Mouse (Mus musculus) kidney, postnatal 0 days (tissue): ENCODE measurements around the gene Purb. TPM values are rescaled to one million over a fixed set of nuclear protein-coding genes. Genes with fewer than 3 reads are reported as not detected.

Experiments used
- ATAC-seq: fragments of 200-750 bp; cut with Nextera tagmentation; replicated peaks from 2 replicates; pipeline ENCODE4 v1.8.0; 2017; ENCODE audit warnings: low read depth, moderate number of reproducible peaks, moderate TSS enrichment, moderate library complexity; ENCODE audit not compliant: low FRiP score
- DNase-seq: peaks from one replicate; pipeline ENCODE4 v3.0.0-alpha.2; 2016; ENCODE audit warnings: low spot score
- H3K27ac ChIP-seq: fragments of 300-500 bp; sonication (generic); 2 replicates; pipeline ENCODE4 v1.5.1; 2014; ENCODE audit warnings: mild to moderate bottlenecking
- H3K27me3 ChIP-seq: fragments of 300-500 bp; sonication (generic); 2 replicates; pipeline ENCODE4 v1.6.1; 2014; ENCODE audit warnings: low read length, mixed read lengths; ENCODE audit not compliant: insufficient read depth
- H3K36me3 ChIP-seq: fragments of 300-500 bp; sonication (generic); 2 replicates; pipeline ENCODE4 v1.6.1; 2014; ENCODE audit warnings: low read length, mixed read lengths; ENCODE audit not compliant: insufficient read depth
- H3K4me1 ChIP-seq: fragments of 300-500 bp; sonication (generic); replicated peaks from 2 replicates; pipeline ENCODE4 v1.6.1; 2014; ENCODE audit warnings: antibody characterized with exemption, low read length, mixed read lengths; ENCODE audit not compliant: insufficient read depth
- H3K4me2 ChIP-seq: fragments of 300-500 bp; sonication (generic); 2 replicates; pipeline ENCODE4 v1.6.1; 2014; ENCODE audit warnings: mild to moderate bottlenecking, low read length, moderate library complexity, mixed read lengths
- H3K4me3 ChIP-seq: fragments of 300-500 bp; sonication (generic); replicated peaks from 2 replicates; pipeline ENCODE4 v1.5.1; 2014; ENCODE audit warnings: low read depth, low read length
- H3K9ac ChIP-seq: fragments of 300-500 bp; sonication (generic); 2 replicates; pipeline ENCODE4 v1.6.1; 2014; ENCODE audit warnings: low read depth, low read length
- H3K9me3 ChIP-seq: fragments of 300-500 bp; sonication (generic); replicated peaks from 2 replicates; pipeline ENCODE4 v1.6.1; 2016; ENCODE audit warnings: low read length, inconsistent platforms, mixed read lengths
- CTCF ChIP-seq: IDR thresholded peaks from 2 replicates; pipeline ENCODE4 v1.5.1; 2016; ENCODE audit warnings: antibody characterized with exemption, low read depth, mild to moderate bottlenecking, moderate library complexity
- WGBS: fragments of 180-500 bp; shearing (Covaris S2); extraction: QIAGEN DNeasy Blood & Tissue Kit; methylation state at CpG from one replicate; pipeline ENCODE4 v1.1.7; 2014; 5-methylcytosine and 5-hydroxymethylcytosine counted together
- polyA plus RNA-seq: library from polyadenylated mRNA; unstranded; fragments of >200 nt; fragmentation: Nextera tagmentation; extraction: Ambion mirVana; gene quantifications from 2 replicates; pipeline ENCODE4 v1.2.1, GENCODE M21; 2015

The Purb gene
- polyA plus RNA-seq: 24.5 and 26.4 TPM in 2 replicates

GRCm38 (mm10) chr11:6475867-6476484 lies at the start of gene Purb:
Purb (minus strand) TSS chr11:6475917.
- peaks cover 11% of the 10 kb centered on the region for H3K4me1 ChIP-seq
- 1% methylated on average over 47 of the region's 76 CpGs for WGBS
- H3K27me3 ChIP-seq: no peaks in the 10 kb centered on the region
- H3K4me3 ChIP-seq: peak within 1 kb of the TSS; percentile 93
- peak within 1 kb of the TSS; percentile 99 for H3K27ac ChIP-seq
- peak within 1 kb of the TSS; percentile 94 for H3K9ac ChIP-seq
- no peaks in the 10 kb centered on the region for H3K9me3 ChIP-seq
- ATAC-seq (peak; percentile 96), DNase-seq (peak; percentile 91)
- no peak for TF ChIP-seq CTCF
- H3K36me3 ChIP-seq: no peaks in the 10 kb centered on the region
- H3K4me2 ChIP-seq: peak within 1 kb of the TSS; percentile 82

- no peak overlapping the region for H3K9ac ChIP-seq
- ATAC-seq (no peak), DNase-seq (no peak)
- H3K4me2 ChIP-seq: no peak overlapping the region
- peaks cover 24% of the 10 kb centered on the region for H3K36me3 ChIP-seq
- H3K4me1 ChIP-seq: peaks cover 6% of the 10 kb centered on the region; the same call in 1 of the 2 replicates
- no peak overlapping the region for H3K4me3 ChIP-seq
- H3K9me3 ChIP-seq: no peaks in the 10 kb centered on the region
- 94% methylated on average over 1 of the region's 1 CpGs for WGBS
- TF ChIP-seq CTCF: no peak
- H3K27ac ChIP-seq: no peak overlapping the region
- H3K27me3 ChIP-seq: no peaks in the 10 kb centered on the region
Measured at GRCm38 (mm10) chr11:6525241-6525640, 49.5 kb upstream of the Purb start.

GRCm38 (mm10) chr11:6524880-6525238 lies 49.1 kb upstream of the Purb start:
- peaks cover 24% of the 10 kb centered on the region for H3K36me3 ChIP-seq
- 91% methylated on average over 4 of the region's 4 CpGs for WGBS
- H3K27me3 ChIP-seq: no peaks in the 10 kb centered on the region
- no peaks in the 10 kb centered on the region for H3K9me3 ChIP-seq
- ATAC-seq (no peak), DNase-seq (no peak)
- TF ChIP-seq CTCF: no peak
- no peak overlapping the region for H3K4me2 ChIP-seq
- no peak overlapping the region for H3K9ac ChIP-seq
- peaks cover 6% of the 10 kb centered on the region; the same call in 1 of the 2 replicates for H3K4me1 ChIP-seq
- no peak overlapping the region for H3K27ac ChIP-seq
- no peak overlapping the region for H3K4me3 ChIP-seq

- no peak for TF ChIP-seq CTCF
- Histone ChIP-seq H3K4me3 (no peak overlapping the region), H3K4me1 (peaks cover 6% of the 10 kb centered on the region; the same call in 1 of the 2 replicates), H3K4me2 (no peak overlapping the region), H3K36me3 (peaks cover 24% of the 10 kb centered on the region), H3K27ac (no peak overlapping the region), H3K9ac (no peak overlapping the region), H3K27me3 (no peaks in the 10 kb centered on the region), H3K9me3 (no peaks in the 10 kb centered on the region)
- DNase-seq (no peak), ATAC-seq (no peak)
- 85% methylated on average over 8 of the region's 8 CpGs for WGBS
Measured at GRCm38 (mm10) chr11:6524165-6524879, 48.6 kb upstream of the Purb start.

- H3K27ac ChIP-seq: no peak overlapping the region
- no peaks in the 10 kb centered on the region for H3K9me3 ChIP-seq
- H3K9ac ChIP-seq: no peak overlapping the region
- H3K36me3 ChIP-seq: peaks cover 24% of the 10 kb centered on the region
- WGBS: 42% methylated on average over 1 of the region's 1 CpGs
- H3K27me3 ChIP-seq: no peaks in the 10 kb centered on the region
- peaks cover 6% of the 10 kb centered on the region; the same call in 1 of the 2 replicates for H3K4me1 ChIP-seq
- no peak for ATAC-seq
- TF ChIP-seq CTCF: peak; percentile 39; the same call in 1 of the 2 replicates
- H3K4me2 ChIP-seq: no peak overlapping the region
- H3K4me3 ChIP-seq: no peak overlapping the region
- DNase-seq: no peak
Measured at GRCm38 (mm10) chr11:6523662-6524088, 48.0 kb upstream of the Purb start.

- DNase-seq (no peak), ATAC-seq (no peak)
- no peak overlapping the region for H3K27ac ChIP-seq
- H3K4me3 ChIP-seq: no peak overlapping the region
- 79% methylated on average over 9 of the region's 9 CpGs for WGBS
- peaks cover 6% of the 10 kb centered on the region; the same call in 1 of the 2 replicates for H3K4me1 ChIP-seq
- H3K4me2 ChIP-seq: no peak overlapping the region
- no peaks in the 10 kb centered on the region for H3K27me3 ChIP-seq
- no peaks in the 10 kb centered on the region for H3K9me3 ChIP-seq
- peaks cover 24% of the 10 kb centered on the region for H3K36me3 ChIP-seq
- H3K9ac ChIP-seq: no peak overlapping the region
- no peak for TF ChIP-seq CTCF
Measured at GRCm38 (mm10) chr11:6522782-6523525, 47.2 kb upstream of the Purb start.
